Mouse (Mus musculus): ENCODE data around the gene Map3k5.

DNA sequence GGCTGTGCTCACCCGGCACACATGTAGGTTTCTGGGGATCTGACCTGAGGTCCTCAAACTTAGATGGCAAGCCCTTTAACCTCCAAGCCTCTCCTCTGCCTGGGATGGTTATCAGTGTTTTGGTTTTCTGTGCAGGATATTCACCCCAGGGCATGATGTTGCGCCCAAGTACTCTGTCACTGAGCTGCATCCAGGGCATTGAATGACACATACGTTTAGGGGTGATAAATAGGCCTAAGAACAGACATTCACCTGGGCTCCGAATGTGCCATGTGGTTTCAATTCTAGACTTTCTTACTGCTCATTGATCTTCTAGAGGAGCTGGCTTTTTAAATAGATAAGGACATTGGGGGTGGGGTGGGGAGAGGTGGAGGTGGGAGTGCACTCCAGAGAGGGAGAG is 70.5 kb downstream of the Map3k5 start:
- TF ChIP-seq GATA1 (IDR thresholded peaks at IDR 0.05; ENCODE audit: borderline replicate concordance, low read length) = no peak
- no peak for TF ChIP-seq FLI1 (IDR thresholded peaks at IDR 0.05; ENCODE audit: low read length)
